Mouse (Mus musculus) liver, adult 2 months (tissue): ENCODE data around the gene Zfp575. TPM values are rescaled to one million over a fixed set of nuclear protein-coding genes. Genes with fewer than 3 reads are reported as not detected.

Source experiments
- DNase-seq: peaks from one replicate; pipeline ENCODE4 v3.0.0-alpha.2; 2011; ENCODE audit warnings: low read depth, low spot score; ENCODE audit errors: extremely low read depth
- H3K27ac ChIP-seq: fragments of 200-500 bp; replicated peaks from 2 replicates; pipeline ENCODE4 v1.5.1; 2012; ENCODE audit warnings: low read depth, mild to moderate bottlenecking, control low read depth, inconsistent platforms, low read length; ENCODE audit not compliant: insufficient read depth
- H3K27me3 ChIP-seq: fragments of 200-500 bp; 2 replicates; pipeline ENCODE4 v1.6.1; 2012; ENCODE audit warnings: mild to moderate bottlenecking, moderate library complexity, low read length, inconsistent platforms; ENCODE audit not compliant: control insufficient read depth, insufficient read depth
- H3K36me3 ChIP-seq: fragments of 200-500 bp; 2 replicates; pipeline ENCODE4 v1.6.1; 2012; ENCODE audit warnings: low read length, inconsistent platforms; ENCODE audit not compliant: control insufficient read depth, insufficient read depth
- H3K4me1 ChIP-seq: fragments of 200-500 bp; 2 replicates; pipeline ENCODE4 v1.6.1; 2011; ENCODE audit warnings: low read length; ENCODE audit not compliant: control insufficient read depth, insufficient read depth
- H3K4me3 ChIP-seq: fragments of 200-500 bp; 2 replicates; pipeline ENCODE4 v1.5.1; 2011; ENCODE audit warnings: low read depth, mild to moderate bottlenecking, control low read depth, low read length, moderate library complexity; ENCODE audit not compliant: insufficient read depth
- H3K79me2 ChIP-seq: fragments of 200-500 bp; 2 replicates; pipeline ENCODE4 v1.6.1; 2012; ENCODE audit warnings: inconsistent platforms, mild to moderate bottlenecking, low read length, moderate library complexity; ENCODE audit not compliant: control insufficient read depth, insufficient read depth
- H3K9ac ChIP-seq: fragments of 200-500 bp; 2 replicates; pipeline ENCODE4 v1.6.1; 2012; ENCODE audit warnings: low read depth, mild to moderate bottlenecking, control low read depth, inconsistent platforms, low read length
- CTCF ChIP-seq: fragments of 200-500 bp; IDR thresholded peaks from 2 replicates; pipeline ENCODE4 v1.5.1; 2011; ENCODE audit warnings: low read depth, low read length, control low read depth
- POLR2A ChIP-seq: fragments of 200-500 bp; IDR thresholded peaks from 2 replicates; pipeline ENCODE4 v1.6.1; 2011; ENCODE audit warnings: low read length, control low read depth; ENCODE audit not compliant: insufficient read depth; ENCODE audit errors: extremely low read depth
- WGBS: fragments of 180-500 bp; shearing (Covaris S2); methylation state at CpG from one replicate; pipeline ENCODE4 v1.1.7; 2018; 5-methylcytosine and 5-hydroxymethylcytosine counted together
- polyA plus RNA-seq: library from polyadenylated mRNA; depleted of rRNA; stranded (reverse); fragments of >200 nt; gene quantifications from 2 replicates; pipeline ENCODE4 v1.2.3, GENCODE M21; 2012
- total RNA-seq: library from RNA; depleted of rRNA; stranded (reverse); fragments of >200 nt; gene quantifications from 2 replicates; pipeline ENCODE4 v1.2.3, GENCODE M21; 2014

Zfp575 gene
- total and polyA plus RNA-seq, 2 experiments: not detected

- TF ChIP-seq POLR2A: no peak
- no peak for TF ChIP-seq CTCF
- H3K4me3 ChIP-seq: no peak overlapping the region
- H3K79me2 ChIP-seq: no peaks in the 10 kb centered on the region
- no peak for DNase-seq
- H3K27me3 ChIP-seq: no peaks in the 10 kb centered on the region
- no peaks in the 10 kb centered on the region for H3K4me1 ChIP-seq
- no peaks in the 10 kb centered on the region; the same call in 1 of the 2 replicates for H3K36me3 ChIP-seq
- H3K27ac ChIP-seq: no peak overlapping the region
- H3K9ac ChIP-seq: no peak overlapping the region
- 96% methylated on average over 9 of the region's 9 CpGs for WGBS
Observed at GRCm38 (mm10) chr7:24566206-24566605, 21.2 kb downstream of the Zfp575 start.

- no peaks in the 10 kb centered on the region for H3K79me2 ChIP-seq
- whole genome bisulfite sequencing: 93% methylated on average over 11 of the region's 11 CpGs
- H3K4me3 ChIP-seq: no peak overlapping the region
- TF ChIP-seq POLR2A: no peak
- TF ChIP-seq CTCF: no peak
- no peak overlapping the region for H3K9ac ChIP-seq
- no peaks in the 10 kb centered on the region; the same call in 1 of the 2 replicates for H3K36me3 ChIP-seq
- DNase-seq: no peak
- no peak overlapping the region for H3K27ac ChIP-seq
- H3K27me3 ChIP-seq: no peaks in the 10 kb centered on the region
- no peaks in the 10 kb centered on the region for H3K4me1 ChIP-seq
Observed at GRCm38 (mm10) chr7:24565627-24566026, 21.8 kb downstream of the Zfp575 start.

GRCm38 (mm10) chr7:24564607-24565265, 22.7 kb downstream of the Zfp575 start:
- no peaks in the 10 kb centered on the region for H3K4me1 ChIP-seq
- WGBS: 70% methylated on average over 6 of the region's 6 CpGs
- H3K9ac ChIP-seq: no peak overlapping the region
- no peaks in the 10 kb centered on the region for H3K79me2 ChIP-seq
- DNase-seq: peak; percentile 32
- H3K4me3 ChIP-seq: no peak overlapping the region
- H3K27ac ChIP-seq: no peak overlapping the region
- no peaks in the 10 kb centered on the region; the same call in 1 of the 2 replicates for H3K36me3 ChIP-seq
- TF ChIP-seq POLR2A (no peak), CTCF (peak; percentile 99)
- no peaks in the 10 kb centered on the region for H3K27me3 ChIP-seq

GRCm38 (mm10) chr7:24563837-24564206, 23.6 kb downstream of the Zfp575 start:
- TF ChIP-seq POLR2A: no peak
- TF ChIP-seq CTCF: no peak
- H3K4me3 ChIP-seq: no peak overlapping the region
- no peaks in the 10 kb centered on the region for H3K4me1 ChIP-seq
- H3K9ac ChIP-seq: no peak overlapping the region
- no peak overlapping the region for H3K27ac ChIP-seq
- H3K36me3 ChIP-seq: no peaks in the 10 kb centered on the region; the same call in 1 of the 2 replicates
- WGBS: 86% methylated on average over 4 of the region's 4 CpGs
- no peaks in the 10 kb centered on the region for H3K79me2 ChIP-seq
- DNase-seq: no peak
- no peaks in the 10 kb centered on the region for H3K27me3 ChIP-seq

GRCm38 (mm10) chr7:24563191-24563836, 24.1 kb downstream of the Zfp575 start:
- no peaks in the 10 kb centered on the region for H3K79me2 ChIP-seq
- no peak overlapping the region for H3K27ac ChIP-seq
- no peak overlapping the region for H3K9ac ChIP-seq
- H3K4me3 ChIP-seq: no peak overlapping the region
- H3K27me3 ChIP-seq: no peaks in the 10 kb centered on the region
- 84% methylated on average over 8 of the region's 8 CpGs for WGBS
- no peaks in the 10 kb centered on the region; the same call in 1 of the 2 replicates for H3K36me3 ChIP-seq
- DNase-seq: no peak
- H3K4me1 ChIP-seq: no peaks in the 10 kb centered on the region
- TF ChIP-seq CTCF: no peak
- TF ChIP-seq POLR2A: no peak

GRCm38 (mm10) chr7:24561450-24561849, 26.0 kb downstream of the Zfp575 start:
- Histone ChIP-seq H3K27me3 (no peaks in the 10 kb centered on the region), H3K27ac (no peak overlapping the region)

More at GRCm38 (mm10) chr7:24561450-24561849, 26.0 kb downstream of the Zfp575 start:
- DNase-seq: no peak
- no peak overlapping the region for H3K9ac ChIP-seq
- WGBS: 92% methylated on average over 4 of the region's 4 CpGs
- no peaks in the 10 kb centered on the region for H3K36me3 ChIP-seq
- no peaks in the 10 kb centered on the region for H3K4me1 ChIP-seq
- no peaks in the 10 kb centered on the region for H3K79me2 ChIP-seq
- no peak for TF ChIP-seq CTCF
- TF ChIP-seq POLR2A: no peak
- no peak overlapping the region for H3K4me3 ChIP-seq
